Mouse (Mus musculus) gastrocnemius, adult 2 months (tissue): ENCODE results near the gene Tmem176b. TPM values are rescaled to one million over a fixed set of nuclear protein-coding genes. Genes with fewer than 3 reads are reported as not detected.
"Not testable (repeated sequence)": the region's sequence is repeated elsewhere in the genome, so short reads cannot be mapped to it uniquely, and the experiment has no call there.

Experiments
- DNase-seq: peaks from one replicate; pipeline ENCODE4 v3.0.0; 2022
- H3K27ac ChIP-seq: fragments of 200-600 bp; 2 replicates; pipeline ENCODE4 v1.8.1; 2022; ENCODE audit warnings: mild to moderate bottlenecking
- H3K4me3 ChIP-seq: fragments of 200-600 bp; 2 replicates; pipeline ENCODE4 v1.8.1; 2022; ENCODE audit warnings: mild to moderate bottlenecking, moderate library complexity
- CTCF ChIP-seq: fragments of 200-600 bp; IDR thresholded peaks from 2 replicates; pipeline ENCODE4 v1.8.1; 2022; ENCODE audit warnings: antibody characterized with exemption, mild to moderate bottlenecking, moderate library complexity
- intact Hi-C: fragments of 180-260 bp; cut with DNase I; formaldehyde crosslinking; loops from one replicate; pipeline ENCODE4 v1.15.1; 2025
- total RNA-seq, 2 experiments: library from RNA; stranded (reverse); gene quantifications; 2 replicates each; pipeline ENCODE4 v1.2.3; 2021

The Tmem176b gene
- total RNA-seq, 2 experiments from 2014 or later = 11.4 to 12.9 TPM

DNA sequence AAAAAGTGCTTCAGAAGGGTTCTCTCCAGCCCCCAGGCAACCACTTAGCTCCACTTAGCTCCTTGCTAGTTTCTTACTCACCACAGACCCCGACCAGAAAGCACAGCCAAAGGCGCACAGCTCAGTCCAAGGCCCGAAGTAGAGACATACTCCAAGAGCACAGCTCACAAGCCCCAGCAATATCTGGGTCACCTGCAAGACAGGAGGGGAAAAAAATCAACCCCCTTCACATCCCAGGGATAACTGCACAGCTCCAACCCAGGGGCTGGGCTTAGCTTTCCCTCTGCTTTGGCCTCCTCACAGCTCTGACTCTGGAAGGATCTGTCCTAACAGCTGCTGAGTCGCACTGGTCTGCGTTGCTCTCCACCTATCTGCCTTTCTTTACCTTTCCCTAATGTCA lies 5.2 kb downstream of the Tmem176b start:
- Histone ChIP-seq H3K4me3 (no peak overlapping the region), H3K27ac (no peak overlapping the region)
- no peak for TF ChIP-seq CTCF
- no peak for DNase-seq
- intact Hi-C loops = no loop called here

DNA sequence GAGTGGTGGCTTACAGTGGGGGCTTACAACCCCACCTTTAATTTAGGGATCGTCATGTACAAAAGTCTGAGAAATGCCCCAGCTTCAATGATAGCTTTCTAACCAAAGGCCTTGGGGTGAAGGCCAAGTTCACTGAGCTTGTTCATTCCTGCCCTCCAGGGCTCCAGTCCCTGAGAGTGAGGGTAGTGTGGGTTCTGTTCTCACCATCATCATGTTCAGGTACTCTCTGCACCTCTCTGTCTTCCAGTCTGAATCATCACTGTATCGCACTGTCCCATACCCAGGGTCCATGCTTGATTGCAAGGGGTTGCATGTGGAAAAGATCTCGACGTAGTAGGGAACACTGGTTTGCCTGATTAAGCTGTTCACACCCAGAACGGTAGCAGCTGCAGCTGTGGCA lies 6.1 kb downstream of the Tmem176b start:
- H3K4me3 ChIP-seq = no peak overlapping the region
- no peak overlapping the region for H3K27ac ChIP-seq
- intact Hi-C loops = no loop called here
- TF ChIP-seq CTCF = no peak
- DNase-seq = no peak

- intact Hi-C loops = no loop called here
- Histone ChIP-seq H3K27ac (no peak overlapping the region), H3K4me3 (no peak overlapping the region)
- TF ChIP-seq CTCF = no peak
- no peak for DNase-seq
These were observed 7.8 kb downstream of the Tmem176b start for GRCm38 (mm10) chr6:48833515-48833914.

GRCm38 (mm10) chr6:48832426-48832825 lies 8.9 kb downstream of the Tmem176b start:
- Histone ChIP-seq H3K4me3 (no peak overlapping the region), H3K27ac (no peak overlapping the region)
- no peak for TF ChIP-seq CTCF

DNA sequence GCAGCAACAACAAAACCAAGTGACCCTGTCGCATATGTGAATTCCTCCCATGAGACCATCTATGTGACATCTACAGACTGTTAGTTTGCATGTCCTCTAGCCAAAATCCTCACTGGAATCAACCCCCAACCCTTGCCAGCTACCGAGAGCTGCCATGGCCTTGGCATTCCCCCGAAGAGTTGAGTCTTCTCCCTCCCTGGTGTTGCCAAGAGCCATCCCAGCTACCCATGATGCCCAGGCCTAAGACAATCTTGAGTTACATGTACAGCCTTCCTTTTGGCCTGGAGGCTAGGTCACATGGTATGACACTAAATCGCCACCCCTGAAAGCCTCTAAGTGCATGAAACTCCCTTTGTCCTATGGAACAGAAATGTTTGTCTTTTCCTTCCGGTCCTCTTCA lies 10.2 kb downstream of the Tmem176b start:
- Histone ChIP-seq H3K4me3 (no peak overlapping the region), H3K27ac (no peak overlapping the region)
- intact Hi-C loops = no loop called here
- no peak for TF ChIP-seq CTCF
- DNase-seq = no peak

More at GRCm38 (mm10) chr6:48832426-48832825, 8.9 kb downstream of the Tmem176b start:
- DNase-seq = no peak
- intact Hi-C loops = no loop called here

- 0 out of 2 replicates have a peak overlapping the region, but pooled peaks have one; percentile 8 for H3K27ac ChIP-seq
These were observed 11.1 kb downstream of the Tmem176b start for GRCm38 (mm10) chr6:48830241-48830640.

GRCm38 (mm10) chr6:48829651-48830050 lies 11.6 kb downstream of the Tmem176b start:
- DNase-seq = no peak
- Histone ChIP-seq H3K4me3 (no peak overlapping the region), H3K27ac (no peak overlapping the region)
- TF ChIP-seq CTCF = no peak
- intact Hi-C loops = no loop called here

More at GRCm38 (mm10) chr6:48830241-48830640, 11.1 kb downstream of the Tmem176b start:
- TF ChIP-seq CTCF = no peak
- intact Hi-C loops = no loop called here
- no peak overlapping the region for H3K4me3 ChIP-seq
- DNase-seq = no peak

- intact Hi-C loops = no loop called here
- DNase-seq = no peak
- Histone ChIP-seq H3K4me3 (no peak overlapping the region), H3K27ac (no peak overlapping the region)
- no peak for TF ChIP-seq CTCF
These were observed 12.3 kb downstream of the Tmem176b start for GRCm38 (mm10) chr6:48828976-48829375.

DNA sequence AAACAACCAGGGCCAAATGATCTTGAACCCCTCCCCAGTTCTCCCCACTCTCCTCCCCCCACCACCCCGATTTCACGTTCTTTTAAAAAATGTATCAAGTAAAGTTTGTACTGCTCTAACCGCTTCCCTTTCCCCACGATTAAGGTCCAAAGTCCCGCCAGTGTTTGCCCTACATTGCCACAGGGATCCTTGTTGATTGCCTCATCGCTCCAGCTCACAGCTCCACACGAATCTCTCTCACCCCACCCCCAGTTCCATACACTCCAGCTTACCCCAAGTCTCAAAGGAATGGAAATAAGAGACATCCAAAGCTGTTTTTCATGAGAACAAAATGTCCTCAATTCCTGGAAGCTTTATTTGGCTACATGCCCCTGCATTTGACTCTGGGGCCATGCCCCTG lies 16.3 kb downstream of the Tmem176b start:
- no peak for DNase-seq
- TF ChIP-seq CTCF = no peak
- H3K4me3 ChIP-seq = no peak overlapping the region
- intact Hi-C loops = no loop called here
- no peak overlapping the region for H3K27ac ChIP-seq

- H3K27ac ChIP-seq, DNase-seq, H3K4me3 ChIP-seq, intact Hi-C loops: not testable (repeated sequence)
These were observed 19.1 kb downstream of the Tmem176b start for GRCm38 (mm10) chr6:48821991-48822785.

GRCm38 (mm10) chr6:48817815-48818214 lies 23.5 kb downstream of the Tmem176b start:
- DNase-seq = peak; percentile 74
- Histone ChIP-seq H3K27ac (no peak overlapping the region), H3K4me3 (no peak overlapping the region)
- TF ChIP-seq CTCF = no peak; the same call in 1 of the 2 replicates
- intact Hi-C loops = loop anchor here (2.0 to 5.0 kb wide), 3 partner anchors 41 to 139 kb away; no protein-coding TSS in a partner anchor

DNA sequence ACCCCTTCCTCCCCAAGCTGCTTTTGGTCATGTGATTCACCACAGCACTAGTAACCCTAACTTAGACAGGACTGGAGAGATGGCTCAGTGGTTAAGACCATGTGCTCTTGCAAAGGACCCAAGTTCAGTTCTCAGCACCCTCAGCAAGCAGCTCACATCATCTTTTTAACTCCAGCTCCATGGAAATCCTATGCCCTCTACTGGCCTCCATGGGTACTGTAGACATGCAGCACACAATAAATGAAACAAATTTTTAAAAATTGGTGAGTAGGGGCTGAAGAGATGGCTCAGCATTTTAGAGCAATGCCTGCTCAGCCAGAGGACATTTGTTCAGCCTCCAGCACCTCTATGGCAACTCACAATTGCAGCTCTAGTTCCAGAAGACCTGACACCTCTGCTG lies 26.3 kb downstream of the Tmem176b start:
- H3K4me3 ChIP-seq = no peak overlapping the region
- no peak overlapping the region for H3K27ac ChIP-seq
- no peak for DNase-seq
- peak; percentile 26; the same call in 1 of the 2 replicates for TF ChIP-seq CTCF
- intact Hi-C loops = loop anchor here (5.0 kb wide), 2 partner anchors 97 to 142 kb away; no protein-coding TSS in a partner anchor

DNA sequence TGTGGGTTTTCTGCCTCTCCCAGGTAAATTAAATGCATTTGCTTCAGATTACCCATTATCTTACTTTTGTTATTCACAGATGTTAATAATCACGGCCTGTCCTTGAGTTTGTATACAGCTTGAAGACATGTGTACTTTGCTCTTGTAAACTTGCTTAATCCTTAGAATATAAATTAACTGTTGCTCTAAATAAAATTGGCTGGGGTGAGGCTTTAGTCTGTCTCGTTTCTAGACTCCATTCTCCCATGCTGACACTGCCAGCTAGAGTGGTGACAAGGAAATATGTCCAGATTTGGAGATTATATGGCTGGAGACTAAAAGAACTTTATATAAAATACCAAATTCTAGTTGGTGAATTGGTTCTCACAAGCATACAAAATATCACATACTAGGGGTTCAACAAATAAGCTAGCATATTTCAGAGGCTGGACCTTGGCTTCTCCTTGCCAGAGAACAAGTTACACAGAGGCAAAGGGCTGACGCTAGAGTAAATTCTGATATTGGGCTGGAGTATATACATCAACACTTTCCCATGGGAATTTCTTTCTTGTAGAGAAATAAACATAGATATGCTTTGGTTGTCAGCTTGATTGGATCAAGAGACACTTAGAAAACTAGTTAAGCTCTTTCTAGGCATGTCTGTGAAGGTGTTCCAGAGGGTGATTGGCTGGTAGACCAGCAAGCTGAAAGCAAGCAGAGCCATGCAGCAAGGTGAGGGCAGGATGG lies 31.6 kb downstream of the Tmem176b start:
- Histone ChIP-seq H3K4me3 (no peak overlapping the region), H3K27ac (no peak overlapping the region)
- TF ChIP-seq CTCF = no peak
- intact Hi-C loops = loop anchor here (5.0 kb wide), 1 partner anchor 687 kb away; no protein-coding TSS in a partner anchor
- no peak for DNase-seq
